Mouse (Mus musculus): Measurements from ENCODE around the gene Cdcp1.

Gene Cdcp1

GRCm38 (mm10) chr9:123207895-123208294, 7.9 kb downstream of the Cdcp1 start:
- no peak for DNase-seq (ENCODE audit: low spot score)

DNA sequence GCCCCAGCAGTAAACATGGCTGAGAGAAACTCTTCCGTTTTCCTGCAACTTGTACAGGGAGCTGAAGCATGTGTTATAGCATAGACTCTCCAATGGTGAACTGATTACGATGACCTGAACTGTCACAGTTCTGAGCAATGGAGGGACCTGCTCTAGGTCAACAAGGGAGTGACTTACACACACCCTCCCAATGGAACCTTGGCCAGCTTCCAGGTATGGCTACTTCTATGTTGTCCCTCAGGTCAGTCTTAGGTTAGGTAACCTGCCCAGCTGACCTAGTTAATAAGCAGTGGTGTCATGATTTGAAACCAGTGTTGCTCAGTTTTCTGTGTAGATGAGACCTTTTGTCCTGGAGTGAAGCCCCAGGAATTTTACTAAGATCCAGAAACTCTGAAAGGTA, 8.9 kb downstream of the Cdcp1 start:
- DNase-seq (ENCODE audit: low spot score), result no peak

GRCm38 (mm10) chr9:123206526-123206925, 9.3 kb downstream of the Cdcp1 start:
- no peak for DNase-seq (ENCODE audit: low spot score)

DNA sequence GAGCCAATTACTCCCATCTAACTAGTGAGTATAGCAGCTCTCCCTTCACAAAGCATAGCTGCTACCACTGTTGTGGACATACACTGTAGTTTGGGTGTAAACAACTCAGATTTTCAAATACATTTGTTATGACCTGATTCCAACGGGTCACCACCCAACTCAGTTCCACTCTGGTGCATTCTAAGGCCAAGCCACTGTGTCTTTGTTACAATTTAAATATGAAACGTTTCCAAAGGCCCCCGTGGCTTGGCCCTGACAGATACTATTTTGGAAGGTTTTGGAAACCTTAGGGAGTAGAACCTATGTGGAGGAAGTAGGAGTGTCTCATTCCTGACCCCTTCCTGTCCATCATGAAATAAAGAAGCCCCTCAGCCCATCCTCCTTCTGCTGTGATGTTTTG, 15.7 kb downstream of the Cdcp1 start:
- DNase-seq (ENCODE audit: low spot score), result no peak

DNA sequence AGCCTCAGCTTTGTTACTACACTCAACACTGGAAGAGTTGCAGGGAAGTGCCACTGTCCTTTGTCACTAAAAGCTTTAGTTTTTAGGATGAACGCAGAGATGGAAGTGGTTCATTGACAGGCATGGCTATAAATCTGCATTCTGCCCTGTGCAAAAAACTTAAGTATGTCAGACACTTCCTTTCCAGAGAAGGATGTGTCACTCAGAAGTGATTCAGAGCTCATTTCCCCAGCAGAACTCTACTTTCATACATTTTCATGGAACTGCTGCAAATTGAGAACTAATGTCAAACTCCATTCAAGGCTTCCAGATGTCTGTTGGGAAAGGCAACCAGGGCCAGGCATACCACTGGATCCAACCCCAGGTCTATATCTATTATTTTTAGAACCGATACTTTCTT, 27.6 kb downstream of the Cdcp1 start:
- DNase-seq (ENCODE audit: low spot score), result no peak

- no peak for DNase-seq (ENCODE audit: low spot score)
These were observed 28.2 kb downstream of the Cdcp1 start for GRCm38 (mm10) chr9:123187589-123187988.

DNA sequence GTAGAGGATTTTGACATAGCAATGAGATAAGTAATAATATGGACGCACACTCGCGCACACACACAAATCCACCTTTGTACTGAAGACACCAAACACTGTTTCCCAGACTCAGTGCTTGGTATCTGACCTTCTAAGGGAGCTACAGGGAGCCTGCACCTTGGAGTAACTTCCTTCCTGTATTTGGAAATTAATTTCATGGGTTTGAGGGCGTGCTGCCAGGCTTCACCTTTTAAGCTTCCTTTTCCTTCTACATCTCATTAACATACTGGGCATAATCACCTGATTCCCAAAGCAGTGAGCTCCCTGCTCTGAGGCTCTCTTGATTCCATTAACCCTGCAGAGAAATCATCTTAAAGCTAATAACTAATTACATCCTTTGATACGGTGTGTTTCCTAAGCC, 29.7 kb downstream of the Cdcp1 start:
- DNase-seq (ENCODE audit: low spot score), result no peak

GRCm38 (mm10) chr9:123185546-123185945, 30.3 kb downstream of the Cdcp1 start:
- no peak for DNase-seq (ENCODE audit: low spot score)

GRCm38 (mm10) chr9:123183226-123183625, 32.6 kb downstream of the Cdcp1 start:
- no peak for DNase-seq (ENCODE audit: low spot score)

DNA sequence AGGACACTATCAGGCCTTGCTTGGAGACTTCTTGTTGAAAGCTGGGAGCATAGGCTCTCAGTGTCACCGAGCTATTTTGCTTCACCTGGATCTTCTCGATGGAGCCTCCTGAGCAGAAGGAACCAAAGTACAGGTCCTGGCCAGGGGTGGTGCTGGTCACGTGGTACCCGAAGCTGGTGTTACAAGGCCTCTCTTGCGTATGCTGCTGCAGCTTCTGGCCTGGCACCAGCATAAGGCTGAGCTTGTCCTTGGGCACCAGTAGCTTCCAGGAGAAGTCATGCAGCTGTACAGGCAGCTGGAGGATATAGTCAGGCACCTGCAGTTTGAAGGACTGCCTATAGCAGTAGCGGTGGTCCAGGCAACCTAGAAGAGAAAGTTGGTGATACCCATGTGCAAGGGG, 35.8 kb downstream of the Cdcp1 start:
- no peak for DNase-seq (ENCODE audit: low spot score)

- DNase-seq (ENCODE audit: low spot score), result no peak
These were observed 38.3 kb downstream of the Cdcp1 start for GRCm38 (mm10) chr9:123177380-123178048.

DNA sequence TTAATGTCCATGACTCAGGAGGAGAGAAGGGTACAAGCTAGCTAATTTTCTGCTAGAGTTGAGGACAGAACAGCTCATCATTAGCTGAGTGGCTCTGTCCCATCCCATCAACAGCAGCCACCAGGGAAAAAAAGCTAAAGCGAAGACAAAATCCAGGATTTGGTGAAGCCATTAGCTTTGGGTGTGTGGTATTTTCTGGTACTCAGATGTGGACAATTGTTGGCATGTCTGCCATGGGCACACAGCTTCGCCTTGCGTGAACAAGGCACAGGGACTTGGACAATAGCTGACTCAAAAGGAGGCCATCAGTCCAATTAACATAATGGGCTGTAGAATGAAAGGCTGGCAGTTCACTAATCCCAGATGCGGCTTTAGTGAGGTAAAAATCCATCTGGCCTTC, 41.5 kb downstream of the Cdcp1 start:
- DNase-seq (ENCODE audit: low spot score), result peak; percentile 18

- no peak for DNase-seq (ENCODE audit: low spot score)
These were observed 42.1 kb downstream of the Cdcp1 start for GRCm38 (mm10) chr9:123173760-123174159.

- DNase-seq (ENCODE audit: low spot score), result no peak
These were observed 49.9 kb downstream of the Cdcp1 start for GRCm38 (mm10) chr9:123165781-123166443.

GRCm38 (mm10) chr9:123162985-123163694, 52.7 kb downstream of the Cdcp1 start:
- DNase-seq (ENCODE audit: low spot score), result no peak

GRCm38 (mm10) chr9:123161792-123162191, 54.0 kb downstream of the Cdcp1 start:
- DNase-seq (ENCODE audit: low spot score), result no peak

DNA sequence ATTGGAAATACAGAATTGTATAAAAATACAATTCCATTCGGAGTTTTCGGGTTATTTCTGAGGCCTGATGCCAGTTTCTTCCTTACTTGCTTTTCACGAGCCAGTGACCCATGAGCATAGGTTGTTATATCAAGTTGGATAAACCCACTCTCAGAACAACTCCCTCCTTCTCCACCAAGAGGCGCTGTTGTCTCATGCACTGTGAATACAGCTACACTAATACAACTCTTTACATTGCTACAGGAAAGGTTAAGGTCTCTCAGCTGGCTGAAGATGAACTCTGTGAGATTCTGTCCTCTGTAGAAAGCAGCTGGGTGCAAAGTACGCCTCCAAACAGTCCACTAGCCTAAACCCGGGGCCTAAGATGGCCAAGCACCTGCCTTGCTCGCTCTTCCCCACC, 56.5 kb downstream of the Cdcp1 start:
- peak; percentile 77 for DNase-seq (ENCODE audit: low spot score)

DNA sequence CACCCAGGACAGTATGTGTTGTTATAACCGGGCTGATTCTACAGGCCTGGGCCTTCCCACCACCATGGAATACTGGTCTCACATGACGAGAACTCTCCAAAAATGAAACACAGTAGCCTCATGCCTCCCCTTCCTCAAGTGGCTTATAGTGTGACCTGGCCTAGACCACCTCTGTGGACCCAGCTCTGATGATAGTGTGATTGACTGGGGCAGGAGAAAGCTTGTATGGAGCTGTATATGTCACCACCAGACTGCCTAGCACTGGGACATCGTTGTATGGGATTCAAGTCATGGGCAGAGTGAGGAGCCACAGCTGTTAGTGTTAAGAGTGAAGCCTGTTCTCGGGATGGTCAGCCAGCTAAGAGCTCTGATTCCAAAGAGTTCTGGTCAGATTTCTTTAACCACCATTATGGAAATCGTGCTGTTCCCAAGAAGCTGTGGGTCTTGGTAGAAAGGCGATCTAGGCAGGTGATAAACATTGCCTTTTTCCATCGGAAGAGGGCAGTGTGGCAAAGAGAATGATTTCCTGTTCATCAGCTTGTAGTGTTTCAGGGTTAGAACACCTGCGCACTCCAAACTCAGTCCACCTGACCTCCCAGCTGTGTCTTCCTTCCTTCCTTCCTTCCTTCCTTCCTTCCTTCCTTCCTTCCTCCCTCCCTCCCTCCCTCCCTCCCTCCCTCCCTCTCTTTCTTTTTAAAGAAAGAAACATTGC, 57.6 kb downstream of the Cdcp1 start:
- DNase-seq (ENCODE audit: low spot score), result peak; percentile 59

DNA sequence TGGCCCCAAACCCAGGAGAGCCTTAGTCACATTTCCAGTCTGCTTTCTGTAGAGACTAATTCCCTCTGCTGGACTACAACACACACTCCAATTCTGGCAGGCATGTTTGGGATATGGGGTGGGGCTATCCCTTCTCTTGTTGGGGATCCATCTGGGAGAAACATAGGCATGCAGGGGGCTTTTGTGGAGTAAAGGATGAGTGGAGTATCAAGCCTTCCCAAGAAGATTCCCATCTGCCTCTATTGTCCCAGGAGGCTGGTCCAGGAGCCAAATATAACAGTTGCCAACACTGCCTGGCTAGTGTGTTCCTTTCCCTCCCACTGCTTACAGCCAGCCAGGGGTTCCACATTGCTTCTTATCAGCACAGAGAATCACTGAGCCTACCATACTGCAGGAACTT, 58.1 kb downstream of the Cdcp1 start:
- DNase-seq (ENCODE audit: low spot score), result peak; percentile 16

DNA sequence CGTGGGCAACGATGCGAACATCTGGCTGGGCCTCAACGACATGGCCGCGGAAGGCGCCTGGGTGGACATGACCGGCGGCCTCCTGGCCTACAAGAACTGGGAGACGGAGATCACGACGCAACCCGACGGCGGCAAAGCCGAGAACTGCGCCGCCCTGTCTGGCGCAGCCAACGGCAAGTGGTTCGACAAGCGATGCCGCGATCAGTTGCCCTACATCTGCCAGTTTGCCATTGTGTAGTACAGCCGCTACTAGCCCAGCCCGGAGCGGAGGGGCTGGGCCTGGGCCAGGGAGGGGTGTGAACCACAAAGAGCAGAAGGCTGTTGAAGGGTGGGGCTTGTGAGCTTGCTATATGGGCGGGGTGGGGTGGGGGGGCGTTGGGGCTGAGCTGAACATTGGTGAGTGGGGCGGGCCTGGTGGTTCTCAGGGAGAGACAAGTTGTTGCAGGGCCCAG, 58.9 kb downstream of the Cdcp1 start:
- DNase-seq (ENCODE audit: low spot score), result no peak

GRCm38 (mm10) chr9:123153121-123153520, 62.7 kb downstream of the Cdcp1 start:
- DNase-seq (ENCODE audit: low spot score), result no peak

DNA sequence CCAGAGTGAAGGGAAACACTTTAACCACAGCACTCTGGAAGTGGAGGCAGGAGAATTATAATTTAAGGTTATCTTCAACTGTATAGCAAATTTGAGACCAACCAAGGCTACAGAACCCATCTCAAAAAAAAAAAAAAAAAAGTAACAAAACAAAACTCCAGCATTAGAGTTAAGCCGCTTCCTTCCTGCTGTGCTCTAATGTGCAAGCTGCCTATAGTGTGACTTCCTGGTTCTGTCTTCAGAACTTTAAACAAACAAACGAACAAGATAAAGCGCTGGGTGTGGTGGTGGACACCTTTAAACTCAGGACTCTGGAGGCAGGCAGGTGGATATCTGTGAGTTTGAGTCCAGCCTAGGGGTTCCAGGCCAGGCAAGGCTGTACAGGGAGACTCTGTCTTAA, 63.8 kb downstream of the Cdcp1 start:
- no peak for DNase-seq (ENCODE audit: low spot score)

DNA sequence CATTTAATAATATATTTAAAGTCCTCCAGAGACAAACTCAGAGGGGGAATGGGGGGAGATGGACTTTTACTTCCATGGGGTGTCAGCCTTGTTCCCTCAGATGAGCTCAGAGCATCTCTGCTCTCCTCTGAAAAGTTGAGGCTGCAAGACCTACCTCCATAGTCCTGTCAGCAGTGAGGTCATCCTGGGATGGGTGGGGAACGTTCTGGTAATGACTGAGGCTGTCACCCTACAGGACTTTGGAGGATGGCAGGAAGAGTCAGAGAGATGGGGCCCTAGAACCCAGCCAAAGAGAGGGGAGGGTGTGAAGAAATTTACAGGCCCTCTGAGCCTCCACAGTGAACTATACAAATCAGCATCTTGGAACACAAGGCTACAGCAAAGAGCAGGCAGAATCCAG, 64.3 kb downstream of the Cdcp1 start:
- no peak for DNase-seq (ENCODE audit: low spot score)

Data from MN1 (cell line).